17 mouse cellular contexts compared by ENCODE assay signal in the genomic region with DNA sequence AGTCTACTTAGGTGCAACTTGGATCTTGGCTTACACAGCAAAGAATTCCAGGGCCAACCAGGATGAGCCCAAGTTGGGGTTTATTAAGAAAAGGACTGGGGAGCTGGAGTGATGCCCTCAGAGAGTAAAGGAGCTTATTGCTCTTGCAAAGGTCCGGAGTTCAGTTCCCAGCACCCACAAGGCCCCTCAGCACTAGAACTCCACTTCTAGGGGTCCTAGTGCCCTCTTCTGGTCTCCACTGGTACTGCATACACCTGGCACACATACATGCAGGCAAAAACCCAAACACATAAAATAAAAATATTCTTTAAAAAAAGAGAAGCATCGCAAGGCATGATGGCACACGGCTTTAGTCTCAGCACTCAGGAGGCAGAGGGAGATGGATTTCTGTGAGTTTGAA. TPM values are rescaled to one million over a fixed set of nuclear protein-coding genes. Genes with fewer than 3 reads are reported as not detected.
DNase-seq lines count a peak whose midpoint lies in the region; TF ChIP-seq lines count a peak whose summit lies in the region.
"Had no signal": no experiment of that assay in that cellular context is flagged by ENCODE, and none has a peak within 500 bp of the region (broad histone marks: within the 10 kb centered on the region; RNA-seq: fewer than 3 reads in every experiment).

No protein-coding gene starts in this region.

- H3K4me3 ChIP-seq in left cerebral cortex, adult 2 months, result no peak overlapping the region
- H3K4me3 ChIP-seq in thymus, adult 2 months (ENCODE audit: control insufficient read depth, insufficient read depth, low read length), result no peak overlapping the region
- H3K4me3 ChIP-seq: embryonic facial prominence, embryonic 12.5 days; heart, embryonic 10.5 days; hindbrain, embryonic 15.5 days; limb, embryonic 10.5 days had no signal

- H3K36me3 ChIP-seq in thymus, adult 2 months (ENCODE audit: control insufficient read depth, insufficient read depth, low read length), result no peaks in the 10 kb centered on the region
- H3K36me3 ChIP-seq: embryonic facial prominence, embryonic 12.5 days; heart, embryonic 10.5 days; hindbrain, embryonic 15.5 days; limb, embryonic 10.5 days had no signal

- no peaks in the 10 kb centered on the region; the same call in 1 of the 2 replicates for H3K27me3 ChIP-seq in thymus, adult 2 months (ENCODE audit: control insufficient read depth, insufficient read depth, low read length)
- H3K27me3 ChIP-seq: hindbrain, embryonic 15.5 days had no signal

- no peak for TF ChIP-seq POLR2A in thymus, adult 2 months (IDR thresholded peaks at IDR 0.05; ENCODE audit: control insufficient read depth, extremely low read depth, insufficient read depth, low read length, poor library complexity)

- H3K4me1 ChIP-seq in thymus, adult 2 months (replicated peaks; ENCODE audit: control insufficient read depth, insufficient read depth, low read length), result peaks cover 18% of the 10 kb centered on the region

- 97% methylated on average over 3 of the region's 3 CpGs for WGBS in thymus, adult 2 months

- DNase-seq in heart, adult 11 months, result peak; percentile 80
- no peak for DNase-seq in heart, postnatal 36 days
- DNase-seq in left cerebral cortex, adult 2 months (ENCODE audit: extremely low spot score in 1 of 2, low spot score in 2 of 2), result no peak
- DNase-seq in left cerebral cortex, adult 11 months (ENCODE audit: low spot score), result no peak
- DNase-seq in thymus, postnatal 4 days, result peak; percentile 39
- DNase-seq in thymus, adult 2 months, result no peak
- no peak for DNase-seq in urinary bladder, postnatal 36 days (ENCODE audit: low spot score in 2 of 2)
- no peak for DNase-seq in spleen, adult 18-20 months
- DNase-seq: adrenal gland, adult 2 months; cerebellum, adult 8-10 months; gastrocnemius, postnatal 10 days; right cerebral cortex, postnatal 14 days had no signal

- H3K27ac ChIP-seq in left cerebral cortex, adult 2 months, result no peak overlapping the region
- H3K27ac ChIP-seq in thymus, adult 2 months (ENCODE audit: control insufficient read depth, insufficient read depth, low read length), result no peak overlapping the region
- H3K27ac ChIP-seq: embryonic facial prominence, embryonic 12.5 days; heart, embryonic 10.5 days; hindbrain, embryonic 15.5 days; limb, embryonic 10.5 days; macrophage had no signal

- peak; percentile 16 for TF ChIP-seq CTCF in left cerebral cortex, adult 2 months (IDR thresholded peaks at IDR 0.05)
- no peak for TF ChIP-seq CTCF in thymus, adult 2 months (IDR thresholded peaks at IDR 0.05; ENCODE audit: borderline replicate concordance, control insufficient read depth, extremely low read depth, insufficient read depth, low read length, poor library complexity)

- intact Hi-C loops in heart, postnatal 36 days (cut with DNase I), result no loop called here
- intact Hi-C loops in left cerebral cortex, adult 2 months (cut with DNase I), result no loop called here

RNA-seq across cellular contexts. Expression of a gene that starts 4.8 kb away (rescaled TPM):
- 100 to 1,000 TPM; 237 to 310 TPM for total RNA-seq in heart, postnatal 36 days (2021)
- 10 to 100 TPM; 12.9 to 14.6 TPM for total RNA-seq in left cerebral cortex, adult 2 months (2021)
- polyA plus RNA-seq in thymus, adult 2 months (2012; rRNA removed), result 32.8 and 37.6 TPM in 2 replicates

Comparison
In these comparisons a context has a peak if more than half of its experiments do, and no peak if none do; other contexts are left out.
1. DNase-seq: peak in heart, adult 11 months (single experiment) and thymus, postnatal 4 days (single experiment); none in heart, postnatal 36 days (0 of 2), left cerebral cortex, adult 2 months (0 of 2), left cerebral cortex, adult 11 months (single experiment), thymus, adult 2 months (single experiment), urinary bladder, postnatal 36 days (0 of 2) and spleen, adult 18-20 months (0 of 2).
2. RNA of a gene that starts 4.8 kb away (total RNA-seq): 237 to 310 TPM in heart, postnatal 36 days; 12.9 to 14.6 TPM in left cerebral cortex, adult 2 months; every median in the first group is over 10 times any median in the second.